Comparison of ENCODE assay signal across 15 mouse cellular contexts in genomic region chr2:112337211-112337610, GRCm38 (mm10). TPM values are rescaled to one million over a fixed set of nuclear protein-coding genes. Genes with fewer than 3 reads are reported as not detected.
A peak's percentile ranks its signal among the peaks of the same experiment; 100 is the strongest.
DNase-seq lines count a peak whose midpoint lies in the region.
"Had no signal": no experiment of that assay in that cellular context is flagged by ENCODE, and none has a peak within 500 bp of the region (broad histone marks: within the 10 kb centered on the region; RNA-seq: fewer than 3 reads in every experiment).

No protein-coding gene starts in this region.

- intact Hi-C loops in heart, postnatal 14 days (cut with DNase I), result loop anchor here (10.0 kb wide), 1 partner anchor 72 kb away; the partner anchor contains the start of genes Gm21985, Nop10 and Slc12a6

- peak; percentile 38 to 80 for DNase-seq in adrenal gland, adult (ENCODE audit: inconsistent age in 2 of 2, low spot score in 1 of 2)
- DNase-seq in adrenal gland, postnatal 4 days (ENCODE audit: low spot score in 2 of 2), result no peak
- DNase-seq in heart, adult 11 months, result peak; percentile 6
- DNase-seq in heart, adult 18-20 months, result no peak
- DNase-seq in adrenal gland, postnatal 25 days, result peak; percentile 30
- DNase-seq in lung, postnatal 4 days, result no peak
- no peak for DNase-seq in heart, postnatal 14 days
- DNase-seq: cerebellum, adult 18-20 months; cerebellum, adult 9-10 months; cerebellum, postnatal 14 days; forebrain, postnatal 0 days; gastrocnemius, adult 2 months; gastrocnemius, postnatal 14 days; heart, adult 2 months; kidney, adult 2 months had no signal

RNA-seq across cellular contexts. Expression of gene Emc4, which starts 30.6 kb away (rescaled TPM):
- total RNA-seq in adrenal gland, postnatal 4 days (2021), result 10 to 100 TPM; 75.3 to 80.2 TPM
- 10 to 100 TPM; 70.8 to 70.9 TPM for total RNA-seq in heart, adult 18-20 months (2021)
- 89.3 and 92.2 TPM in 2 replicates for total RNA-seq in adrenal gland, postnatal 25 days (2021)
- total RNA-seq in heart, postnatal 14 days (2021), result 10 to 100 TPM; 61.2 to 67.8 TPM

RNA-seq across cellular contexts. Expression of gene Katnbl1, which starts 41.8 kb away (rescaled TPM):
- total RNA-seq in adrenal gland, postnatal 4 days (2021), result 10 to 100 TPM; 17.1 to 17.3 TPM
- 1 to 10 TPM; 4.2 to 4.4 TPM for total RNA-seq in heart, adult 18-20 months (2021)
- 10.8 and 12.0 TPM in 2 replicates for total RNA-seq in adrenal gland, postnatal 25 days (2021)
- total RNA-seq in heart, postnatal 14 days (2021), result 1 to 10 TPM; 7.3 to 7.6 TPM

Comparison
In these comparisons a context has a peak if more than half of its experiments do, and no peak if none do; other contexts are left out.
1. DNase-seq: peak in adrenal gland, adult (2 of 2), heart, adult 11 months (single experiment) and adrenal gland, postnatal 25 days (single experiment); none in adrenal gland, postnatal 4 days (0 of 2), heart, adult 18-20 months (0 of 2), lung, postnatal 4 days (0 of 2) and heart, postnatal 14 days (0 of 2).